Mouse (Mus musculus) ES-E14 (cell line): ENCODE results near the gene Foxp2.

Experiments used
- MAFK ChIP-seq: IDR thresholded peaks from 2 replicates; pipeline ENCODE4 v1.6.1; 2014; ENCODE audit warnings: mild to moderate bottlenecking, low read depth, low read length, inconsistent platforms; ENCODE audit not compliant: insufficient read depth
- ZNF384 ChIP-seq: IDR thresholded peaks from 2 replicates; pipeline ENCODE4 v1.6.1; 2012; ENCODE audit warnings: low read depth, low read length, inconsistent platforms

DNA sequence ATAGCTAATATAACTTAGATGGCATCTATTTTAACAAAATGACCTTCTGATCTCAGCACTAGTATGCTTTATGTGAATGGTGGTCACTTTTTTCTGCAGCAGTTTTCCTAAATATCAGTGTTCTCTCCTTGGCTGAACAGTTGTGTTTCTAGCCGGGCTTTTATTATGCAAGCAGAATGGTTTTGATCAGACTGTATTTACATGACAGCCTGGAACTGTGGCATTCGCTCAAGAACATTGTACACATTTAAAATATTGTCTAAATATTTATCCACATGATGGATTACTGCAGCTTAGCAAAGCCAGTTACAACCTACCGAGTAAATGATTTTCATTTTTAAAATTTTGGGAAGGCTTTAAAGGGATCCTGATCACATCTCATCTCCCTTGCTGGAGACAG is 75.9 kb downstream of the Foxp2 start:
- TF ChIP-seq MAFK (no peak), ZNF384 (no peak)
